Mouse (Mus musculus) kidney, postnatal 0 days (tissue): Measurements from ENCODE around the gene Mtmr1. TPM values are rescaled to one million over a fixed set of nuclear protein-coding genes. Genes with fewer than 3 reads are reported as not detected.

Experiments used
- ATAC-seq: fragments of 200-750 bp; cut with Nextera tagmentation; replicated peaks from 2 replicates; pipeline ENCODE4 v1.8.0; 2017; ENCODE audit warnings: low read depth, moderate number of reproducible peaks, moderate TSS enrichment, moderate library complexity; ENCODE audit not compliant: low FRiP score
- DNase-seq: peaks from one replicate; pipeline ENCODE4 v3.0.0-alpha.2; 2016; ENCODE audit warnings: low spot score
- H3K27ac ChIP-seq: fragments of 300-500 bp; sonication (generic); 2 replicates; pipeline ENCODE4 v1.5.1; 2014; ENCODE audit warnings: mild to moderate bottlenecking
- H3K27me3 ChIP-seq: fragments of 300-500 bp; sonication (generic); 2 replicates; pipeline ENCODE4 v1.6.1; 2014; ENCODE audit warnings: low read length, mixed read lengths; ENCODE audit not compliant: insufficient read depth
- H3K36me3 ChIP-seq: fragments of 300-500 bp; sonication (generic); 2 replicates; pipeline ENCODE4 v1.6.1; 2014; ENCODE audit warnings: low read length, mixed read lengths; ENCODE audit not compliant: insufficient read depth
- H3K4me1 ChIP-seq: fragments of 300-500 bp; sonication (generic); replicated peaks from 2 replicates; pipeline ENCODE4 v1.6.1; 2014; ENCODE audit warnings: antibody characterized with exemption, low read length, mixed read lengths; ENCODE audit not compliant: insufficient read depth
- H3K4me2 ChIP-seq: fragments of 300-500 bp; sonication (generic); 2 replicates; pipeline ENCODE4 v1.6.1; 2014; ENCODE audit warnings: mild to moderate bottlenecking, low read length, moderate library complexity, mixed read lengths
- H3K4me3 ChIP-seq: fragments of 300-500 bp; sonication (generic); replicated peaks from 2 replicates; pipeline ENCODE4 v1.5.1; 2014; ENCODE audit warnings: low read depth, low read length
- H3K9ac ChIP-seq: fragments of 300-500 bp; sonication (generic); 2 replicates; pipeline ENCODE4 v1.6.1; 2014; ENCODE audit warnings: low read depth, low read length
- H3K9me3 ChIP-seq: fragments of 300-500 bp; sonication (generic); replicated peaks from 2 replicates; pipeline ENCODE4 v1.6.1; 2016; ENCODE audit warnings: low read length, inconsistent platforms, mixed read lengths
- CTCF ChIP-seq: IDR thresholded peaks from 2 replicates; pipeline ENCODE4 v1.5.1; 2016; ENCODE audit warnings: antibody characterized with exemption, low read depth, mild to moderate bottlenecking, moderate library complexity
- WGBS: fragments of 180-500 bp; shearing (Covaris S2); extraction: QIAGEN DNeasy Blood & Tissue Kit; methylation state at CpG from one replicate; pipeline ENCODE4 v1.1.7; 2014; 5-methylcytosine and 5-hydroxymethylcytosine counted together
- polyA plus RNA-seq: library from polyadenylated mRNA; unstranded; fragments of >200 nt; fragmentation: Nextera tagmentation; extraction: Ambion mirVana; gene quantifications from 2 replicates; pipeline ENCODE4 v1.2.1, GENCODE M21; 2015

Gene Mtmr1
- polyA plus RNA-seq, 1 experiment from 2014 or later: 8.7 TPM

DNA sequence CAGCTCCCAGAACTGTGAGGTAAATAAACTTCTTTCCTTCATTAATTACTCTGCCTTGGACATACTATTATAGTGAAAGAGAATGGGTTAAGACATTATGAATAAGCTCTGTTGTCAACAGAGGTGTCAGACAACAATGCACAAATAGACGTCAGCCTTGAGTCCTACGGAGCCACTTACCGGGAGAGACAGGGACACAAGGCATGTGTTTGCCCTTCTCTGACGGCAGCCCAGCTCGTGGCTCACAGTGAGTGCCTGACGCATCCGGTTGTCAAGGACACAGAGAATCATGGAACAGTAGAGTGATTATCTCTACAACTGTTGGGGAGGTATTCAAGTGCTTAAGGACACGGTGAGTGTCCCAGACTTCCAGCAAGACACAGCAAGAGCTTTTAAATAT is 70.3 kb downstream of the Mtmr1 start:
- H3K4me1 ChIP-seq: no peaks in the 10 kb centered on the region
- no peak for TF ChIP-seq CTCF
- 85% methylated on average over 8 of the region's 8 CpGs for WGBS
- H3K36me3 ChIP-seq: no peaks in the 10 kb centered on the region
- no peak for DNase-seq
- ATAC-seq: no peak
- H3K9ac ChIP-seq: no peak overlapping the region
- no peak overlapping the region for H3K27ac ChIP-seq
- H3K27me3 ChIP-seq: no peaks in the 10 kb centered on the region
- H3K4me3 ChIP-seq: no peak overlapping the region
- no peak overlapping the region for H3K4me2 ChIP-seq
- H3K9me3 ChIP-seq: no peaks in the 10 kb centered on the region

DNA sequence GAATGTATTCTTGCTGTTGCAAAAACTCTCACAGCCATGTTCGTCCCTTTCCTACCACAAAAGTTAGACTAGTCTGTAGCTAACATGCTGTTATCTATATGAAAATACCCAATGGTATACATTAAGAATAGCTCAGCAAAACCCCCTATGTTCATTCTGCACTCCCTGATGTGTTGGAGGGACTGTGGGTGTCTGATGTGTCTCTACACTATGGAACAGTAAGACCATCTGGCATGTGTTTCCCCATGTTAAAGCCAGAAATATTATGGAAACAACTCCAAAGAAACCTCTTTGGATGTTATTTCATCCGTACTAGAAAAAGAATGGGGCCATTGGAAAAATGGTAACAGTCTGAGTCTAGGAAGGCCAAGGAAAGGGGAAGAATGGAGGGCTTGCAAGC is 71.0 kb downstream of the Mtmr1 start:
- TF ChIP-seq CTCF: no peak
- Histone ChIP-seq H3K36me3 (no peaks in the 10 kb centered on the region), H3K27me3 (no peaks in the 10 kb centered on the region), H3K9ac (no peak overlapping the region), H3K4me1 (no peaks in the 10 kb centered on the region), H3K9me3 (no peaks in the 10 kb centered on the region), H3K4me3 (no peak overlapping the region), H3K4me2 (no peak overlapping the region), H3K27ac (no peak overlapping the region)
- DNase-seq: no peak
- WGBS: 91% methylated on average over 2 of the region's 2 CpGs
- ATAC-seq: no peak

DNA sequence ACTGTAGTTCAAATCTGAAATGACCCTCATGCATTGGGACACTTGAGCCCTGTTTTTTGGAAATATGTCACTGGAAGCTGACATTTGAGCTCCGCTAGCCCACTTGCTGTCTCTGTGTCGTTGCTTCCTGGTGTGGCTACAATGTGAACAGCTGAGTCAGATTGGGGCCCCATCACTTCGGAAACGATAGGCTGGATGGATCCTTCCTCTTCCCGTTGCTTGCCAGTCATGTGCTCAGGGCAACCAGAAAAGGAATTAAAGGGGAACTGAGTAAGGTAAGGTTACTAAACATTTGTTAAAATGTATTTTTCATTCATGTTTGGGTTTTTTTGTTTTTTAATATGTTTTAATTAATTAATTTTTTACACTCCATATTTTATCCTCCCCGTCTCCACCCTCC is 74.9 kb downstream of the Mtmr1 start:
- 87% methylated on average over 6 of the region's 6 CpGs for WGBS
- DNase-seq (no peak), ATAC-seq (no peak)
- no peak overlapping the region for H3K4me3 ChIP-seq
- no peak overlapping the region for H3K27ac ChIP-seq
- H3K4me2 ChIP-seq: no peak overlapping the region
- H3K9me3 ChIP-seq: no peaks in the 10 kb centered on the region
- H3K9ac ChIP-seq: no peak overlapping the region
- H3K27me3 ChIP-seq: no peaks in the 10 kb centered on the region
- TF ChIP-seq CTCF: no peak
- no peaks in the 10 kb centered on the region for H3K36me3 ChIP-seq
- H3K4me1 ChIP-seq: no peaks in the 10 kb centered on the region

DNA sequence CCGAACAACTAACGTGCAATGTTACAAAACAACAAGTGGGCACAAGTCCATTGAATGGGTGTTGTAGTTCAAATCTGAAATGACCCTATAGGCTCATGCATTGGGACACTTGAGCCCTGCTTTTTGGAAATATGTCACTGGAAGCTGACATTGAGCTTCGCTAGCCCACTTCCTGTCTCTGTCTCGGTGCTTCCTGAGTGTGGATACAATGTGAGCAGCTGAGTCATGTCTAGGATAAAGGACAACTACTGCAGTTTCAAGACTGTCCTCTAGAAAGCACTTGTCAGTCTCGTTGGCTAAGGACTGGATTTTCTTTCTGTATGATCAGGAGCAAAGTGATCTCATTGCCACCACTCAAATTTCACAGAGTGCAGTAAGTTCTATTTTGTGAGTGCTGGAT is 78.4 kb downstream of the Mtmr1 start:
- H3K4me2 ChIP-seq: no peak overlapping the region
- H3K27me3 ChIP-seq: no peaks in the 10 kb centered on the region
- ATAC-seq (no peak), DNase-seq (no peak)
- TF ChIP-seq CTCF: no peak
- H3K4me3 ChIP-seq: no peak overlapping the region
- H3K27ac ChIP-seq: no peak overlapping the region
- no peak overlapping the region for H3K9ac ChIP-seq
- no peaks in the 10 kb centered on the region for H3K9me3 ChIP-seq
- H3K4me1 ChIP-seq: no peaks in the 10 kb centered on the region
- WGBS: 79% methylated on average over 5 of the region's 5 CpGs
- no peaks in the 10 kb centered on the region for H3K36me3 ChIP-seq

DNA sequence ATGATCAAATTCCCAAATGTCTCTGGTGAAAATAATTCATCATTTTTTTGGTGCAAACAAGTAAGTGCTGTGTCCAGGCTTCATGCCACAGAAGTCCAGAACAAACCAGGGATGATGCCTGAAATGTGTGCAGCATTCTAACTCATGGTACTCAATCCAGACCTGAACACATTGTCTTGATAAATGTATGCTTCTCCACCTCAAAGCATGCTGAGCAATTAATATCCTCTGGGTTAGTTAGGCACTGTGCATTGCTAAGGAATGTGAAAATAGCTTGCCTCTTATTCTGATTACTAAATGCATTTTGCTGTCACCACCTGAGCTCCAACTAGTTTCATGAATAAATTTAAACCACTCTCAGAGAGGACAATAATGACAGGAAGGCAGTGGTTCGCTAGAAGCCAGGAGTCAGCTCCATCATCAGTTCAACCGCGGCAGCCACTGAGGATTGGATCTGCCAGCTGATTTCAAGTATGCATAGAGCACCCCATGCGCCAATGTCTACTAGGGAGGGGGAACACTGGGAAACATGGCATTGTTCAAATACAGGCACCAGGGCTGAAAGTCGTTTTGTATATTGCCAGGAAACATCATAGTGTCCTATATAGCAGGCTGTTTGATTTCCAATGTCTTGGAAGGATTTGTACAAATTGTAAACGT is 91.6 kb downstream of the Mtmr1 start:
- DNase-seq (no peak), ATAC-seq (no peak)
- Histone ChIP-seq H3K4me2 (no peak overlapping the region), H3K9ac (no peak overlapping the region), H3K27ac (no peak overlapping the region), H3K4me3 (no peak overlapping the region), H3K36me3 (no peaks in the 10 kb centered on the region), H3K27me3 (no peaks in the 10 kb centered on the region), H3K4me1 (no peaks in the 10 kb centered on the region), H3K9me3 (no peaks in the 10 kb centered on the region)
- WGBS: 81% methylated on average over 6 of the region's 6 CpGs
- no peak for TF ChIP-seq CTCF

DNA sequence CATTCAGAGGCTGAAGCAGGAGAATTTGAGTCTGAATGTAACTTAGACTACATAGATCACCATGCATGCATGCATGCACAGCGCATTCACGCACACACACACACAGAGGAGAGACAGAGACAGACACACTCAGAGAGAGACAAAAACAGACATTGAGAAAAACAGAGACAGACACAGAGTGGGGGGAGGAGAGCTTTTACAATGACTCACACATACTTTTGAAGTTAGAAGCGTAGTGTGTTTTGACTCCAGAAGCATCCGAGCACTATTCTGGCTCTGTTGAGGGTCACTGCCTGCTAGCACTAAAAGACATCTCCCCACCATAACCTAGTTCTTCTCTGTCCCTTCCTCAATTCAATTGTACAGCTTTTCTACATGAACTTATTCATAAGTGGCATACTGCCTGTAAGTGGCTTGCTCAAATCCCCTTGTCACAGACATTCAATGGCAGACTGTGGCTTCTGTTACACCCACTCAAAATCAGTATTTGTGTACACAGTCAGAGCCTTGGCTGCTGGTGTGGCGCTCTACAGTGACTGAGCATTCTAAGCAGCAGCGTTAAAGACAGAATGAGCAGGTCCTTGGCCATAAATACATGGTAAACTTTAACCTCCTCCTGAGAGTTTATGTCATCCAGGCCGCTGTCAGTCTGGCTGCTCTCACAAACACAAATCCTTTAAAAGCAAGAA is 99.7 kb downstream of the Mtmr1 start:
- H3K4me2 ChIP-seq: no peak overlapping the region
- H3K36me3 ChIP-seq: no peaks in the 10 kb centered on the region
- no peaks in the 10 kb centered on the region for H3K4me1 ChIP-seq
- H3K27ac ChIP-seq: no peak overlapping the region
- DNase-seq: no peak
- H3K27me3 ChIP-seq: no peaks in the 10 kb centered on the region
- no peak for ATAC-seq
- H3K9ac ChIP-seq: no peak overlapping the region
- H3K4me3 ChIP-seq: no peak overlapping the region
- 62% methylated on average over 7 of the region's 7 CpGs for WGBS
- TF ChIP-seq CTCF: no peak
- no peaks in the 10 kb centered on the region for H3K9me3 ChIP-seq
